Mouse (Mus musculus): ENCODE data around the gene Hsf4. TPM values are rescaled to one million over a fixed set of nuclear protein-coding genes. Genes with fewer than 3 reads are reported as not detected.

The Hsf4 gene
- polyA plus RNA-seq, 1 experiment from 2014 or later = 0.54 TPM

DNA sequence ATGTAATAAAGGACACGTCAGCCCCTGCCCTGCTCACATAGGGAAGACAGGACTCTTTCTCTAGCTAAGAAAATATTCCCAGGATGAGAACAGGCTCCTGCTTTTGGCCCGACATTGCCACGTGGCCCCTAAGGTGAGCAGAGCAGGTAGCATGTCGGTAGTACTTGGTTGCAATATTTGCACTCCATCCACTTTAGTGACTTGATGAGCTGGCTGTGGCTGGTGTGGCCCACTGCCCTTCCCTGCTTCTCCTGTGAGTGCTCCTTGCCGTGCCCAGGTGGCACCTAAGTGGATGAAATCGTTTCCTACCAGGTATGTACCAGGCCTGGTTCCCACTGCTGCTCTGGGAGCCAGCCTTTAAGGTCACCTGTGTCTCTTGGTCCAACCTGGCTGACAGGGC is 17.6 kb upstream of the Hsf4 start:
- Histone ChIP-seq H3K9ac (no peak overlapping the region), H3K36me3 (peaks cover 33% of the 10 kb centered on the region), H3K4me2 (no peak overlapping the region), H3K4me1 (replicated peaks) (peaks cover 19% of the 10 kb centered on the region), H3K9me3 (no peaks in the 10 kb centered on the region), H3K4me3 (no peak overlapping the region), H3K27me3 (peaks cover 19% of the 10 kb centered on the region), H3K27ac (replicated peaks) (no peak overlapping the region)
- 90% methylated on average over 6 of the region's 6 CpGs for WGBS
- no peak for ATAC-seq (ENCODE audit: low FRiP score, low read depth)

GRCm38 (mm10) chr8:105252680-105253537 is 16.7 kb upstream of the Hsf4 start:
- Histone ChIP-seq H3K27me3 (peaks cover 27% of the 10 kb centered on the region), H3K9ac (0 out of 2 replicates have a peak overlapping the region, but pooled peaks have one; percentile 8), H3K4me3 (no peak overlapping the region), H3K36me3 (peaks cover 27% of the 10 kb centered on the region), H3K9me3 (no peaks in the 10 kb centered on the region), H3K27ac (replicated peaks) (no peak overlapping the region), H3K4me1 (replicated peaks) (peaks cover 19% of the 10 kb centered on the region), H3K4me2 (no peak overlapping the region)
- WGBS = 91% methylated on average over 10 of the region's 10 CpGs
- no peak for ATAC-seq (ENCODE audit: low FRiP score, low read depth)

DNA sequence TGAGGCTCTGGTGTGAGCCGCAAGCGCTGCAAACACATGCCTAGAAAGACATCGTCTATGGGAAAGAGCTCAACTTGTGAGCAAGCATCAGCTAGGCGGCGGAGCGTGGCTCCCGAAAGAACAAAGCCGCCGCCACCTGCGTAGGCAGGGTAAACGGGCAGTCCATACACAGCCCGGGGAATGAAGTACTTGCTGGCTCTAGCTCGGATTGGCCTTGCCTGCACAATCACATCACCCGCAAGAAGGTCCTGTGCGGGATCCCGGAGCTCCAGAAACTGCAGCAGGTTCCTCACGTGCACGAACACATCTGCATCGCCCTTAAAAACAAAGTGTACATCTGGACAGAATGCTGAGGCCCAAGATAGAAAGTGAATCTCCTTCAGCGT is 15.8 kb upstream of the Hsf4 start:
- peaks cover 35% of the 10 kb centered on the region for H3K27me3 ChIP-seq
- peak; percentile 13; the same call in 1 of the 2 replicates for ATAC-seq (ENCODE audit: low FRiP score, low read depth)
- peak overlapping the region; percentile 54 for H3K4me3 ChIP-seq
- H3K9ac ChIP-seq = peak overlapping the region; percentile 8; the same call in 1 of the 2 replicates
- peak overlapping the region; percentile 63; the same call in 1 of the 2 replicates for H3K27ac ChIP-seq (replicated peaks)
- H3K36me3 ChIP-seq = peaks cover 24% of the 10 kb centered on the region
- no peaks in the 10 kb centered on the region for H3K9me3 ChIP-seq
- H3K4me2 ChIP-seq = peak overlapping the region; percentile 98
- 27% methylated on average over 20 of the region's 20 CpGs for WGBS
- H3K4me1 ChIP-seq (replicated peaks) = peaks cover 21% of the 10 kb centered on the region

GRCm38 (mm10) chr8:105254152-105254965 is 15.2 kb upstream of the Hsf4 start:
- WGBS = under 1% methylated on average over 68 of the region's 74 CpGs
- Histone ChIP-seq H3K27me3 (peaks cover 41% of the 10 kb centered on the region), H3K9ac (peak overlapping the region; percentile 60), H3K36me3 (peaks cover 19% of the 10 kb centered on the region), H3K27ac (replicated peaks) (peak overlapping the region; percentile 63), H3K4me3 (peak overlapping the region; percentile 54), H3K9me3 (no peaks in the 10 kb centered on the region), H3K4me2 (peak overlapping the region; percentile 98), H3K4me1 (replicated peaks) (peaks cover 27% of the 10 kb centered on the region)
- peak; percentile 75 for ATAC-seq (ENCODE audit: low FRiP score, low read depth)

GRCm38 (mm10) chr8:105254966-105255350 is 14.6 kb upstream of the Hsf4 start, which contains the start of gene B3gnt9:
Gene B3gnt9 (minus strand): TSS chr8:105255153.
- Histone ChIP-seq H3K36me3 (peaks cover 13% of the 10 kb centered on the region), H3K4me3 (peak within 1 kb of the TSS; percentile 54), H3K4me2 (peak within 1 kb of the TSS; percentile 98), H3K27ac (replicated peaks) (peak within 1 kb of the TSS; percentile 63), H3K4me1 (replicated peaks) (peaks cover 33% of the 10 kb centered on the region), H3K9me3 (no peaks in the 10 kb centered on the region), H3K9ac (peak within 1 kb of the TSS; percentile 60), H3K27me3 (peaks cover 47% of the 10 kb centered on the region)
- 6% methylated on average over 14 of the region's 14 CpGs for WGBS
- peak; percentile 31; the same call in 1 of the 2 replicates for ATAC-seq (ENCODE audit: low FRiP score, low read depth)

DNA sequence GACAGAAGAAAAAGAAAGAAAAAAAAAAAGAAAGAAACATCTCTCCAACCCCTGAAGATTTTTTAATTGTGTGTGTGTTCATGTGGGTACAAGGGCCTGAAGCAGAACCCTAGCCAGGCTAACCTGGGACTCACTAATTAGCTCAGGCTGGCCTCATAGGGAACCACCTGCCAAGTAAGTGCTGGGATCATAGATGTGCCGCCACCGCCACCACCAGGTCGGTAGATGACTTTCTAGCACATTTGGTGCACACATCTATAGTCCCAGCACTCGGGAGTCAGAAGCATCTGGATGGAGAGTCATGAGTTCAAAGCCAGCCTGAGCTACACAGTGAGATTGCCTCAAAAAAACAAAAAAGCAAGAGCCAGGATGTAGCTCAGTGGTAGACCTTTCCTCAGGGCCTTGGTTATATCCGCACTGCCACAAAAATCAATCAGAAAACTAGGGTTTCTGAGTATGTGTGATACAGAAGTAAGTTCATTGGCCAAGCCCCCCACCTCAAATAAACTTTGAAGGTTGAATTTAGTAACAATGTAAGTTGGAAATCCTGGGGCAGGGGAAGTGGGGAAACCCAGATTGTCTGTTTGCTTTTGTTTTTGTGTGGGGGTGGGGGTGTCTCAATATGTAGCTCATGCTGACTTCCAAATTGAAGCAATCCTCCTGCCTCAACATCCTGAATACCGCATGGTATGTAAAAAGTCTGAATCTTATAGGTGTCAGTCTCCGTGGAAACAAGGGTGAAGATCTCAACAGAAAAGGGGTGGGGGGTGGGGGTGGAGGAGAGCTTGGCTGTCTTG is 12.1 kb upstream of the Hsf4 start:
- H3K27me3 ChIP-seq = peaks cover 69% of the 10 kb centered on the region
- H3K4me3 ChIP-seq = no peak overlapping the region
- ATAC-seq (ENCODE audit: low FRiP score, low read depth) = no peak
- H3K27ac ChIP-seq (replicated peaks) = no peak overlapping the region
- no peak overlapping the region for H3K4me2 ChIP-seq
- no peak overlapping the region for H3K9ac ChIP-seq
- H3K9me3 ChIP-seq = no peaks in the 10 kb centered on the region
- H3K36me3 ChIP-seq = no peaks in the 10 kb centered on the region
- WGBS = 74% methylated on average over 7 of the region's 7 CpGs
- H3K4me1 ChIP-seq (replicated peaks) = peaks cover 36% of the 10 kb centered on the region

- Histone ChIP-seq H3K4me1 (replicated peaks) (peaks cover 31% of the 10 kb centered on the region), H3K9ac (peak overlapping the region; percentile 27; the same call in 1 of the 2 replicates), H3K27ac (replicated peaks) (no peak overlapping the region), H3K9me3 (no peaks in the 10 kb centered on the region), H3K27me3 (peaks cover 82% of the 10 kb centered on the region), H3K36me3 (no peaks in the 10 kb centered on the region), H3K4me3 (peak overlapping the region; percentile 38), H3K4me2 (peak overlapping the region; percentile 84)
- peak; percentile 43; the same call in 1 of the 2 replicates for ATAC-seq (ENCODE audit: low FRiP score, low read depth)
- WGBS = under 1% methylated on average over 55 of the region's 55 CpGs
These were observed 10.5 kb upstream of the Hsf4 start for GRCm38 (mm10) chr8:105258911-105259720.

GRCm38 (mm10) chr8:105259721-105260320 is 9.8 kb upstream of the Hsf4 start:
- Histone ChIP-seq H3K27ac (replicated peaks) (no peak overlapping the region), H3K36me3 (no peaks in the 10 kb centered on the region), H3K27me3 (peaks cover 86% of the 10 kb centered on the region), H3K4me3 (peak overlapping the region; percentile 38), H3K4me2 (peak overlapping the region; percentile 84), H3K9ac (peak overlapping the region; percentile 27; the same call in 1 of the 2 replicates), H3K9me3 (no peaks in the 10 kb centered on the region), H3K4me1 (replicated peaks) (peaks cover 32% of the 10 kb centered on the region)
- 4% methylated on average over 30 of the region's 30 CpGs for WGBS
- peak; percentile 59 for ATAC-seq (ENCODE audit: low FRiP score, low read depth)

GRCm38 (mm10) chr8:105260371-105261099 is 9.1 kb upstream of the Hsf4 start:
- Histone ChIP-seq H3K27me3 (peaks cover 86% of the 10 kb centered on the region), H3K9ac (no peak overlapping the region), H3K9me3 (no peaks in the 10 kb centered on the region), H3K4me1 (replicated peaks) (peaks cover 30% of the 10 kb centered on the region), H3K4me2 (no peak overlapping the region), H3K36me3 (no peaks in the 10 kb centered on the region), H3K27ac (replicated peaks) (no peak overlapping the region), H3K4me3 (no peak overlapping the region)
- no peak for ATAC-seq (ENCODE audit: low FRiP score, low read depth)
- WGBS = 66% methylated on average over 7 of the region's 7 CpGs

DNA sequence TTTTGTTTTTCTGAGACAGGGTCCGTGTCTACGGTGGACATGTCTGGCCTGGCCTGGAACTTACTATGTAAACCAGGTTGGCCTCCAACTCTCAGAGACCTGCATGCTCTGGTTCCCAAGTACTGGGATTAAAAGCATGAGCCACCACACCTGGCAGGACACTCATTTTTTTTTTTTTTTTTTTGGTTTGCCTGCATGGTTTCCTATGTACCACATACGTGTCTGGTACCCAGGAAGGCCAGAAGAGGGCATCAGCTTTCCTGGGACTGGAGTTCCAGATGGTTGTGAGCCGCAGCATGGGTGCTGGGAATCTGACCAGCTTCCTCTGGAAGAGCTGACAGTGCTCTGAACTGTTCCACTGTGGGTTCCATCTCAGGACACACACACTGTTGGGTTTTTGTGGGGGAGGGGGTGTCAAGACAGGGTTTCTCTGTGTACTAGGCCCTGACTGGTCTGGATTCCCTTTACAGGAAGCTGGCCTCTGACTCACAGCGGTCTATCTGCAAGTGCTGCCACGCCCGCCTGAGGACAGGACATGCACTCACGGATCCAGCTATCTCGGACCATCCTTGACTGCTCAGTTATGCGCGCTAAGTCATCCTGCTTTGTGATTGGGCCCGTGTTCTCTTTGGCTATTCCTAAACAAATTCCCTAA is 8.1 kb upstream of the Hsf4 start:
- H3K36me3 ChIP-seq = no peaks in the 10 kb centered on the region
- peaks cover 86% of the 10 kb centered on the region for H3K27me3 ChIP-seq
- no peak overlapping the region for H3K9ac ChIP-seq
- H3K4me3 ChIP-seq = no peak overlapping the region
- H3K27ac ChIP-seq (replicated peaks) = no peak overlapping the region
- no peak for ATAC-seq (ENCODE audit: low FRiP score, low read depth)
- H3K9me3 ChIP-seq = no peaks in the 10 kb centered on the region
- no peak overlapping the region for H3K4me2 ChIP-seq
- H3K4me1 ChIP-seq (replicated peaks) = peaks cover 30% of the 10 kb centered on the region
- WGBS = 88% methylated on average over 12 of the region's 12 CpGs

Data from hindbrain, embryonic 15.5 days (tissue).